Mouse (Mus musculus): Measurements from ENCODE around the gene Cdc14b. TPM values are rescaled to one million over a fixed set of nuclear protein-coding genes. Genes with fewer than 3 reads are reported as not detected.

Gene Cdc14b
- polyA plus RNA-seq, 1 experiment from 2014 or later: 1.7 TPM

DNA sequence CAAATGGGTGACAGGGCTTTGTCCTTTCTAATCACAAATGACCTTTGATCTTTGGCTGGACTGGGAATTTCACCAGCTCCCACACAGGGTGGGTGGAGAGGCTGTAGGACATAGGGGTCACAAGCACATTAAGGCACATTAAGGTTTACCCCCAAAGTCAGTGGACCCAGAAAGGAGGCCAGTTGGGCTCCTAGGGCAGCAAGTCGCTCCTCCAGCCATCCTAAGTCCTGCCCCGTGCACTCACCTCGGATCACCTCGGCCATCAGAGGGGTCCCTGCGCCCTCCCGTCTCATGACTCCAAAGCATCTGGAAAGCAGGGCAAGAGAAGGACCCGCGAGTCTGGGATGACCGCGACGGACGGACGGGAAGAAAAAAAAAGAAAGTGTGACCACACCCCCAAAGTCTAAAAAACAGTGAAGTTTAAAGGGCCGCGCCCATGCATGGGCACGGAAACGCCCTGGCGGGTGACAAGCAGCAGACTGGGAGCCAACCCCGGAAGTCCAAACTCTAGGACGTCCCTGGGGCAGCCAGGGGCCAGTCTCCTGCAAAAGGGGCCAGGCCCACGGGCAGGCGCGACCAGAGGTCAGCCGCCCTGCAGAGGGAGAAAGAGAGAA, 26.8 kb downstream of the Cdc14b start:
- H3K4me2 ChIP-seq (ENCODE audit: low read length): peak overlapping the region; percentile 95
- peak; percentile 49 for ATAC-seq

GRCm38 (mm10) chr13:64246106-64246505, 29.0 kb downstream of the Cdc14b start:
- 85% methylated on average over 12 of the region's 12 CpGs for WGBS
- no peaks in the 10 kb centered on the region for H3K36me3 ChIP-seq (ENCODE audit: control insufficient read depth, insufficient read depth)
- no peak overlapping the region for H3K27ac ChIP-seq (ENCODE audit: low read length)
- peaks cover 9% of the 10 kb centered on the region for H3K4me1 ChIP-seq (replicated peaks; ENCODE audit: control insufficient read depth, insufficient read depth, low read length)
- no peak overlapping the region for H3K4me2 ChIP-seq (ENCODE audit: low read length)
- ATAC-seq: no peak
- no peak overlapping the region for H3K9ac ChIP-seq (replicated peaks; ENCODE audit: low read depth, low read length)
- no peaks in the 10 kb centered on the region for H3K27me3 ChIP-seq (replicated peaks; ENCODE audit: control insufficient read depth, insufficient read depth, low read length)
- H3K4me3 ChIP-seq (replicated peaks; ENCODE audit: low read length): no peak overlapping the region
- H3K9me3 ChIP-seq (ENCODE audit: control insufficient read depth, low read length): no peaks in the 10 kb centered on the region

More for the DNA sequence above, 26.8 kb downstream of the Cdc14b start:
- H3K4me1 ChIP-seq (replicated peaks; ENCODE audit: control insufficient read depth, insufficient read depth, low read length): peaks cover 9% of the 10 kb centered on the region
- no peaks in the 10 kb centered on the region for H3K36me3 ChIP-seq (ENCODE audit: control insufficient read depth, insufficient read depth)
- peak overlapping the region; percentile 54 for H3K9ac ChIP-seq (replicated peaks; ENCODE audit: low read depth, low read length)
- no peaks in the 10 kb centered on the region for H3K27me3 ChIP-seq (replicated peaks; ENCODE audit: control insufficient read depth, insufficient read depth, low read length)
- peak overlapping the region; percentile 48 for H3K4me3 ChIP-seq (replicated peaks; ENCODE audit: low read length)
- 3% methylated on average over 24 of the region's 24 CpGs for WGBS
- no peaks in the 10 kb centered on the region for H3K9me3 ChIP-seq (ENCODE audit: control insufficient read depth, low read length)
- H3K27ac ChIP-seq (ENCODE audit: low read length): no peak overlapping the region

DNA sequence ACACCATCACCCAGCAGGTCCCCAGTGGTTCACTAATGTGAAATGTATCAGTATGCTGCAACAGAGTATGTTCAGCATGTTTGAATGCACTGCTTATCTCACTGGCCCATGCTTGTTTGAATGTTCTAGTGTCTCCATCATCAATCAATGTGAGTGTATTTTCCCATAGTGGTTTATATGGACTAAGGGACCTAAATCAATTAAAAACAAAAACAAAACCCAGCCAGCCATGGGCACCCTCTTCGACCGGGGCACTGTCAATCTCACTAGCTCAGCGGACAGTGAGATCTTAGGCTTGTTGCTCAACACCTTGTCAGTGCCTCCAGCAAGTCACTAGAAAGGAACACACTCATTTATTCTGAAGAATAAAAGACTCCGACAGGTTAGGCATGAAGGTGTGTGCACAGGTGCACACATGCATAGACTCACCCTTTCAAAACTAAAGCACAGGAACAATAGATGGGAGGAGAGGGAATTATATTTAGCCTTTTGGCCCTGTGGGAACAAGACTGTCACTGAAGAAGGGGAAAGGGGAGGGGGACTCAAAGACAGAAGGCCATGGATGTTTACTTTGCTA, 30.3 kb downstream of the Cdc14b start:
- no peaks in the 10 kb centered on the region for H3K9me3 ChIP-seq (ENCODE audit: control insufficient read depth, low read length)
- no peaks in the 10 kb centered on the region for H3K36me3 ChIP-seq (ENCODE audit: control insufficient read depth, insufficient read depth)
- WGBS: 87% methylated on average over 4 of the region's 4 CpGs
- no peak overlapping the region for H3K9ac ChIP-seq (replicated peaks; ENCODE audit: low read depth, low read length)
- ATAC-seq: no peak
- no peak overlapping the region for H3K4me2 ChIP-seq (ENCODE audit: low read length)
- peaks cover 9% of the 10 kb centered on the region for H3K4me1 ChIP-seq (replicated peaks; ENCODE audit: control insufficient read depth, insufficient read depth, low read length)
- H3K4me3 ChIP-seq (replicated peaks; ENCODE audit: low read length): no peak overlapping the region
- no peaks in the 10 kb centered on the region for H3K27me3 ChIP-seq (replicated peaks; ENCODE audit: control insufficient read depth, insufficient read depth, low read length)
- H3K27ac ChIP-seq (ENCODE audit: low read length): no peak overlapping the region

DNA sequence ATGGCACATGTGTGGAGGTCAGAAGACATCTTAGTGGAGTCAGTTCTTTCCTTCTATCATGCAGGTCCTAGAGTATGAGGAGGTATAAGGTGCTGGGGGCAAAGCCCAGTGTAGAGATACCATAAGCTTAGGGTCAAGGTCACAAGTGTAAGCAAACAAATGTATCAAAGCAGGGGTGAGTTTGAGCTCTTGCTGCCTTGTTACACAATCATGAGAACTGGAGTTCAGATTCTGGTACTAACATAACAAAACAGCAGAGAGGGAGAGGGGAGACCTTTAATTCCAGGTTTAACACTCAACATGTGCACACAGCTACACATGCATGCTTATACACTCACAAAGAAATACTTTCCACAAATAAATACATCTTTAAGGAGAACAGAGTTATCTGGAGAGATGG, 32.4 kb downstream of the Cdc14b start:
- Histone ChIP-seq H3K4me3 (replicated peaks; ENCODE audit: low read length) (no peak overlapping the region), H3K4me2 (ENCODE audit: low read length) (no peak overlapping the region), H3K27me3 (replicated peaks; ENCODE audit: control insufficient read depth, insufficient read depth, low read length) (no peaks in the 10 kb centered on the region), H3K9me3 (ENCODE audit: control insufficient read depth, low read length) (no peaks in the 10 kb centered on the region), H3K4me1 (replicated peaks; ENCODE audit: control insufficient read depth, insufficient read depth, low read length) (no peaks in the 10 kb centered on the region), H3K27ac (ENCODE audit: low read length) (no peak overlapping the region), H3K36me3 (ENCODE audit: control insufficient read depth, insufficient read depth) (no peaks in the 10 kb centered on the region), H3K9ac (replicated peaks; ENCODE audit: low read depth, low read length) (no peak overlapping the region)
- ATAC-seq: no peak

GRCm38 (mm10) chr13:64240626-64241025, 34.5 kb downstream of the Cdc14b start:
- no peaks in the 10 kb centered on the region for H3K9me3 ChIP-seq (ENCODE audit: control insufficient read depth, low read length)
- no peak overlapping the region for H3K9ac ChIP-seq (replicated peaks; ENCODE audit: low read depth, low read length)
- no peak for ATAC-seq
- WGBS: 71% methylated on average over 7 of the region's 7 CpGs
- H3K4me2 ChIP-seq (ENCODE audit: low read length): no peak overlapping the region
- no peaks in the 10 kb centered on the region for H3K4me1 ChIP-seq (replicated peaks; ENCODE audit: control insufficient read depth, insufficient read depth, low read length)
- H3K27me3 ChIP-seq (replicated peaks; ENCODE audit: control insufficient read depth, insufficient read depth, low read length): no peaks in the 10 kb centered on the region
- no peak overlapping the region for H3K4me3 ChIP-seq (replicated peaks; ENCODE audit: low read length)
- no peak overlapping the region for H3K27ac ChIP-seq (ENCODE audit: low read length)
- no peaks in the 10 kb centered on the region for H3K36me3 ChIP-seq (ENCODE audit: control insufficient read depth, insufficient read depth)

GRCm38 (mm10) chr13:64237681-64238157, 37.4 kb downstream of the Cdc14b start:
- Histone ChIP-seq H3K4me3 (replicated peaks; ENCODE audit: low read length) (no peak overlapping the region), H3K9ac (replicated peaks; ENCODE audit: low read depth, low read length) (no peak overlapping the region), H3K9me3 (ENCODE audit: control insufficient read depth, low read length) (no peaks in the 10 kb centered on the region), H3K27ac (ENCODE audit: low read length) (no peak overlapping the region), H3K4me1 (replicated peaks; ENCODE audit: control insufficient read depth, insufficient read depth, low read length) (no peaks in the 10 kb centered on the region), H3K27me3 (replicated peaks; ENCODE audit: control insufficient read depth, insufficient read depth, low read length) (no peaks in the 10 kb centered on the region), H3K4me2 (ENCODE audit: low read length) (no peak overlapping the region), H3K36me3 (ENCODE audit: control insufficient read depth, insufficient read depth) (no peaks in the 10 kb centered on the region)
- no peak for ATAC-seq

DNA sequence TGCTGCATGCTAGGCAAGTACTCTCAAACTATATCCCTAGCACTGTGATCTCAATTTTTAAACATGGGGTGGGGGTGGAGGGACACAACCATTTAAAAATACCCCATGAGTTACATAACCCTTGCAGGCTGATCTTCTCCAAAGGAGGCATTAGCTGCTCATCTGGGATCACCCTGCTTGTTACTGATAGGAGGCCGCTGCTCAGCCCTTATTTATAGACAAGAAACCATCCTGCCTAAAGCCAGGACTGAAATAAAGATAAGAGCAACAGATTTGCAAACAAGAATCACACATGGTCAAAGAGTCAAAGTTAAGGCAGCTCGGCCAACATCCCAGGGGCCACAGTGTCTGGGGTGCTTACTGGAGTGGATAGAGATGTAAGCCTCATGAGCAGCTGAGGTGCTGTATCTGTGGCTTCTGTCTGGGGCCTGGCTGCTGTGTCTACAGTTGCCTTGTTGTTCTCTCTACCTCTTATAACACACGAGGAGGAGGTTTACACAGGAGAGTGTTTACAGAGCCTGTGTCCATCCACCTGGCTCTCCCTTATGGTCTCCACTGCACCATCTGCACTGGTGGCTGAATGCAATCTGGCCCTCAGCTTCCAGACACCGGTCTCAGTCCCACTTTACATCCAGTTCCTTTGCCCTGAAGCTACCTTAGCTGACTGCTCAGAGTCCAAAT, 38.0 kb downstream of the Cdc14b start:
- WGBS: 77% methylated on average over 4 of the region's 4 CpGs
- no peak overlapping the region for H3K9ac ChIP-seq (replicated peaks; ENCODE audit: low read depth, low read length)
- peak; percentile 62 for ATAC-seq

DNA sequence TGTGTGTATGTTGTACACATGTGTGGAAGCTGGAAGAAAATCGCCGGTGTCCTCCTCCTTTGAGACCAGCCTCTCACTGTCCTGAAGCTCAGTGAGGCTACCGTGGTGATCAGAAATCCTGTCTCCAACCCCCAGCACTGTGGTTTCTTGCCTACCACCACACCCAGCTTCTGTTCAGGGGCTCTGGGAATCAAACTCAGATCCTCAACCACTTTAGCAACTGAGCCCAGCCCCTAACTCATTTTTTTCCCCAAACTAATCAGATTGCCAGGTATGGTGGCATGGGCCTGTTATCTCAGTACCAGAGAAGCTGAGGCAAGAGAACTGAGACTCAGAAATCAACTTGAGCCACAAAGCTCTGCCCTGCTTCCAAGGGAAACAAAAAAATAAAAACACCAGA, 39.3 kb downstream of the Cdc14b start:
- no peaks in the 10 kb centered on the region for H3K4me1 ChIP-seq (replicated peaks; ENCODE audit: control insufficient read depth, insufficient read depth, low read length)
- no peak overlapping the region for H3K27ac ChIP-seq (ENCODE audit: low read length)
- H3K9ac ChIP-seq (replicated peaks; ENCODE audit: low read depth, low read length): no peak overlapping the region
- no peaks in the 10 kb centered on the region for H3K9me3 ChIP-seq (ENCODE audit: control insufficient read depth, low read length)
- no peaks in the 10 kb centered on the region for H3K36me3 ChIP-seq (ENCODE audit: control insufficient read depth, insufficient read depth)
- WGBS: 80% methylated on average over 3 of the region's 3 CpGs
- no peaks in the 10 kb centered on the region for H3K27me3 ChIP-seq (replicated peaks; ENCODE audit: control insufficient read depth, insufficient read depth, low read length)
- no peak for ATAC-seq
- no peak overlapping the region for H3K4me2 ChIP-seq (ENCODE audit: low read length)
- H3K4me3 ChIP-seq (replicated peaks; ENCODE audit: low read length): no peak overlapping the region

More for the DNA sequence above, 38.0 kb downstream of the Cdc14b start:
- no peak overlapping the region for H3K4me2 ChIP-seq (ENCODE audit: low read length)
- no peak overlapping the region for H3K27ac ChIP-seq (ENCODE audit: low read length)
- H3K27me3 ChIP-seq (replicated peaks; ENCODE audit: control insufficient read depth, insufficient read depth, low read length): no peaks in the 10 kb centered on the region
- no peaks in the 10 kb centered on the region for H3K36me3 ChIP-seq (ENCODE audit: control insufficient read depth, insufficient read depth)
- no peaks in the 10 kb centered on the region for H3K4me1 ChIP-seq (replicated peaks; ENCODE audit: control insufficient read depth, insufficient read depth, low read length)
- no peak overlapping the region for H3K4me3 ChIP-seq (replicated peaks; ENCODE audit: low read length)
- H3K9me3 ChIP-seq (ENCODE audit: control insufficient read depth, low read length): no peaks in the 10 kb centered on the region

GRCm38 (mm10) chr13:64235062-64235715, 39.9 kb downstream of the Cdc14b start:
- no peaks in the 10 kb centered on the region for H3K4me1 ChIP-seq (replicated peaks; ENCODE audit: control insufficient read depth, insufficient read depth, low read length)
- WGBS: 70% methylated on average over 4 of the region's 4 CpGs
- H3K27me3 ChIP-seq (replicated peaks; ENCODE audit: control insufficient read depth, insufficient read depth, low read length): no peaks in the 10 kb centered on the region
- no peak overlapping the region for H3K27ac ChIP-seq (ENCODE audit: low read length)
- ATAC-seq: no peak
- no peaks in the 10 kb centered on the region for H3K36me3 ChIP-seq (ENCODE audit: control insufficient read depth, insufficient read depth)
- H3K4me3 ChIP-seq (replicated peaks; ENCODE audit: low read length): no peak overlapping the region
- no peak overlapping the region for H3K9ac ChIP-seq (replicated peaks; ENCODE audit: low read depth, low read length)
- no peaks in the 10 kb centered on the region for H3K9me3 ChIP-seq (ENCODE audit: control insufficient read depth, low read length)
- H3K4me2 ChIP-seq (ENCODE audit: low read length): no peak overlapping the region

Data from forebrain, embryonic 16.5 days (tissue).